Mouse (Mus musculus) lung, adult 2 months (tissue): ENCODE measurements around the gene Ckm. TPM values are rescaled to one million over a fixed set of nuclear protein-coding genes. Genes with fewer than 3 reads are reported as not detected.

Source experiments
- DNase-seq: peaks from one replicate; pipeline ENCODE4 v3.0.0; 2022
- H3K4me1 ChIP-seq: fragments of 200-500 bp; 2 replicates; pipeline ENCODE4 v1.6.1; 2011; ENCODE audit warnings: low read length; ENCODE audit not compliant: control insufficient read depth, insufficient read depth
- H3K4me3 ChIP-seq: fragments of 200-500 bp; replicated peaks from 2 replicates; pipeline ENCODE3; 2011; ENCODE audit warnings: low read depth, mild to moderate bottlenecking, control low read depth, low read length; ENCODE audit errors: extremely low read depth
- CTCF ChIP-seq: fragments of 200-500 bp; IDR thresholded peaks from 2 replicates; pipeline ENCODE4 v1.5.1; 2011; ENCODE audit warnings: mild to moderate bottlenecking, low read length, control low read depth; ENCODE audit not compliant: insufficient read depth
- POLR2A ChIP-seq: fragments of 200-500 bp; IDR thresholded peaks from 2 replicates; pipeline ENCODE4 v1.6.1; 2011; ENCODE audit warnings: low read depth, mild to moderate bottlenecking, control low read depth, low read length, borderline replicate concordance; ENCODE audit errors: extremely low read depth
- WGBS: fragments of 180-500 bp; shearing (Covaris S2); methylation state at CpG from one replicate; pipeline ENCODE4 v1.1.7; 2018; 5-methylcytosine and 5-hydroxymethylcytosine counted together
- polyA plus RNA-seq: library from polyadenylated mRNA; depleted of rRNA; stranded (reverse); fragments of >200 nt; gene quantifications from 2 replicates; pipeline ENCODE4 v1.2.3, GENCODE M21; 2012

Ckm gene
- polyA plus RNA-seq, 1 experiment: 1,345 TPM

GRCm38 (mm10) chr7:19362276-19362675 lies 42.3 kb upstream of the Ckm start:
- Histone ChIP-seq H3K4me1 (peaks cover 2% of the 10 kb centered on the region; the same call in 1 of the 2 replicates), H3K4me3 (no peak overlapping the region)
- TF ChIP-seq POLR2A: no peak
- no peak for TF ChIP-seq CTCF
- DNase-seq: no peak
- WGBS: 39% methylated on average over 4 of the region's 4 CpGs

- Histone ChIP-seq H3K4me1 (peaks cover 2% of the 10 kb centered on the region; the same call in 1 of the 2 replicates), H3K4me3 (no peak overlapping the region)
- DNase-seq: peak; percentile 81
- TF ChIP-seq CTCF: peak; percentile 70
- no peak for TF ChIP-seq POLR2A
- 8% methylated on average over 18 of the region's 18 CpGs for WGBS
These were observed 40.7 kb upstream of the Ckm start for GRCm38 (mm10) chr7:19363881-19364280.

GRCm38 (mm10) chr7:19365376-19365775 lies 39.2 kb upstream of the Ckm start:
- TF ChIP-seq POLR2A: no peak
- TF ChIP-seq CTCF: no peak
- Histone ChIP-seq H3K4me3 (no peak overlapping the region), H3K4me1 (peaks cover 2% of the 10 kb centered on the region; the same call in 1 of the 2 replicates)
- no peak for DNase-seq
- WGBS: 59% methylated on average over 4 of the region's 4 CpGs

- Histone ChIP-seq H3K4me1 (peaks cover 2% of the 10 kb centered on the region; the same call in 1 of the 2 replicates), H3K4me3 (no peak overlapping the region)
- DNase-seq: peak; percentile 32
- no peak for TF ChIP-seq CTCF
- WGBS: 24% methylated on average over 16 of the region's 16 CpGs
These were observed 36.2 kb upstream of the Ckm start for GRCm38 (mm10) chr7:19368380-19368779.

DNA sequence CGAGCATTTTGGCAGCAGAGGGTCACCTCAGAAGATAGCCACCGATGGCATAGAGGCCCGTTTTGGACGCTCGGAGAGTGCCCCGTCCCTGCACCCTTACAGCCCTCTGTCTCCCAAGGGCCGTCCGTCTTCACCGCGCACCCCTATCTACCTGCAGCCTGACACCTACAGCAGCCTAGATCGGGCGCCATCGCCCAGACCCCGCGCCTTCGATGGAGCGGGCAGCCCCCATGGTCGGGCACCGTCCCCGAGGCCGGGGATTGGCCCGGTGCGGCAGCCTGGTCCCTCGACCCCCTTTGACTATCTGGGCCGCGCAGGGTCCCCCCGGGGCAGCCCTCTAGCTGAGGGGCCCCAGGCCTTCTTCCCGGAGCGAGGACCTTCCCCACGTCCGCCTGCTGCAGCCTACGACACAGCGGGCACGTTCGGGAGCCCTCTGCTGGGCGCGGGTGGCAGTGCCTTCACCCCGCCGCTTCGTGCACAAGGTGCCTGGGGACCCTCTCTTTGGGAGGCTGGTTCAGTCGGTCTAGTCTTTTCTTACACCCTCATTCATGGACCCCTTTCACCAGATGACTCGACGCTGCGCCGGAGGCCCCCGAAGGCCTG lies 34.7 kb upstream of the Ckm start:
- Histone ChIP-seq H3K4me3 (no peak overlapping the region), H3K4me1 (no peaks in the 10 kb centered on the region)
- peak; percentile 68 for DNase-seq
- TF ChIP-seq CTCF (peak; percentile 61), POLR2A (no peak)
- WGBS: 17% methylated on average over 46 of the region's 46 CpGs

- no peak for DNase-seq
- TF ChIP-seq CTCF (no peak), POLR2A (no peak)
- Histone ChIP-seq H3K4me3 (no peak overlapping the region), H3K4me1 (no peaks in the 10 kb centered on the region)
- WGBS: 85% methylated on average over 2 of the region's 2 CpGs
These were observed 31.2 kb upstream of the Ckm start for GRCm38 (mm10) chr7:19373367-19373766.

- Histone ChIP-seq H3K4me1 (no peaks in the 10 kb centered on the region), H3K4me3 (no peak overlapping the region)
- 78% methylated on average over 18 of the region's 18 CpGs for WGBS
- TF ChIP-seq POLR2A: no peak
- no peak for TF ChIP-seq CTCF
- no peak for DNase-seq
These were observed 29.2 kb upstream of the Ckm start for GRCm38 (mm10) chr7:19375368-19375767.

DNA sequence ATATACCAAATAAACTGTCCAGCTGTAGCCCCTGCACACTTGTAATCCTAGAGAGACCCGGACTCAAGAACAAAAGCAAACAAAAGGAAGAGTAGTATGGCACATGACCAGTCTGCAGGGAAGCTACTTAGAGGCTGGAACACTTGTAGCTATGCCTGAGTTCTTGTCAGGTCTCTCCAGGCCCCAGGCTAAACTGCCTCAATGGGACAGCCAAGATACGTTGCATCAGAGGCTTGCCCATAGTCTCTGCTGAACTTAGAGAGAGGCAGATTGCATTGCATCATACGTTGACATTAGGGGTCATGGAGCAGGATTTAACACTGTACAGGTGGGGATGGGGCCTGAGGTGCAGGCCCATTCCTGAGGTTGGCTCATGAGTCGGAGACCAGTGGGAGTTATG lies 28.6 kb upstream of the Ckm start:
- Histone ChIP-seq H3K4me1 (no peaks in the 10 kb centered on the region), H3K4me3 (no peak overlapping the region)
- DNase-seq: no peak
- WGBS: 72% methylated on average over 4 of the region's 4 CpGs
- TF ChIP-seq POLR2A (no peak), CTCF (no peak)

DNA sequence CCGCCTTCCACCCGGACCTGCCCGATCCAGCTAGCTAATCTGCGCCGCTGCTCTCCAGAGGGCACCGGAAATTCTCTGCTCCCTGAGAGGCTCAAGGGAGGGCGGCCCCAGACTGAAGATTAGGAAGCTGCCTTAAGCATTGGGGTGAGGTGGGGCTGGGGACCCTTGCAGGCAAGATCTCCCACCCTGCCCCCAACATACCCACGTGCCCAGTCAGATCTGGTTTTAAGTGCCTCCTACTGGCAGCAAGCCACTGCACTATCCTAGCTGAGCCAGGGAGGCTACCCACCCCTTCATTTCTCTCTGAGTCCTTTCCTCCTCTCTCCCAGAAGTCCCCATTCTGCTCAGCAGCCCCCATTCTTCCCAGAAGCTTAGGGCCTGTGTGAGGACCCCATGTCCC lies 26.5 kb upstream of the Ckm start:
- 61% methylated on average over 8 of the region's 8 CpGs for WGBS
- Histone ChIP-seq H3K4me1 (0 out of 2 replicates have a peak, but pooled peaks cover 2% of the 10 kb centered on the region), H3K4me3 (no peak overlapping the region)
- DNase-seq: peak; percentile 31
- TF ChIP-seq CTCF (no peak), POLR2A (no peak)

GRCm38 (mm10) chr7:19381377-19382165 lies 23.0 kb upstream of the Ckm start, which contains the start of gene Ercc2:
Gene Ercc2 (plus strand): TSS chr7:19382010.
- Histone ChIP-seq H3K4me1 (0 out of 2 replicates have a peak, but pooled peaks cover 4% of the 10 kb centered on the region), H3K4me3 (peak within 1 kb of the TSS; percentile 73)
- TF ChIP-seq POLR2A (0 out of 2 replicates have a peak, but pooled peaks have one; percentile 41), CTCF (no peak)
- WGBS: 6% methylated on average over 48 of the region's 48 CpGs
- peak; percentile 98 for DNase-seq
